Mouse (Mus musculus) adrenal gland (tissue): ENCODE data around the gene Gm45844.
"Not testable (repeated sequence)": the region's sequence is repeated elsewhere in the genome, so short reads cannot be mapped to it uniquely, and the experiment has no call there.

Source experiments
- intact Hi-C: fragments of 180-260 bp; cut with DNase I; formaldehyde crosslinking; loops from one replicate; pipeline ENCODE4 v1.15.1; 2025
- long read RNA-seq, 2 experiments: library from polyadenylated mRNA; unstranded; transcript quantifications; one replicate each; pipeline ENCODE4 v2.0.0; 2020; ENCODE audit warnings: borderline replicate concordance in 1 of 2; ENCODE audit not compliant: insufficient replicate concordance in 1 of 2
- microRNA-seq, 2 experiments: library from miRNA; unstranded; fragments of <30 nt; microRNA quantifications; one replicate each; pipeline ENCODE4; 2019

The Gm45844 gene
- long read RNA-seq, experiment 1, result 0 reads
- long read RNA-seq, experiment 2, partial matches to known transcripts, result 0 of 6 reads
- long read RNA-seq, experiment 2, other reads (novel, unspliced or antisense), result 6 of 6 reads

GRCm38 (mm10) chr7:7277966-7278567, at the start of gene Gm45844:
TSS of gene Gm45844 (minus strand) at chr7:7278289.
- intact Hi-C loops, result not testable (repeated sequence)

- intact Hi-C loops, result no loop called here
Measured at GRCm38 (mm10) chr7:7295595-7295994, 17.5 kb upstream of the Gm45844 start.

- intact Hi-C loops, result loop anchor here (10.0 kb wide), 1 partner anchor 147 kb away; the partner anchor contains the start of gene Zfp773
Measured at GRCm38 (mm10) chr7:7281383-7281782, 3.3 kb upstream of the Gm45844 start.

- intact Hi-C loops, result not testable (repeated sequence)
Measured at GRCm38 (mm10) chr7:7277556-7277955, 533 bp downstream of the Gm45844 start.

GRCm38 (mm10) chr7:7247228-7247627, 30.9 kb downstream of the Gm45844 start, which contains the start of gene Vmn2r29:
TSS of gene Vmn2r29 (minus strand) at chr7:7247328.
- intact Hi-C loops, result not testable (repeated sequence)

- intact Hi-C loops, result not testable (repeated sequence)
Measured at GRCm38 (mm10) chr7:7209313-7210151, 68.6 kb downstream of the Gm45844 start, which contains the start of gene Zfp772. TSS of gene Zfp772 (minus strand) at chr7:7209998.

- intact Hi-C loops, result no loop called here
Measured at GRCm38 (mm10) chr7:7188191-7188942, 89.7 kb downstream of the Gm45844 start.

- intact Hi-C loops, result loop anchor here (2.0 kb wide), 1 partner anchor 17 kb away; the partner anchor contains the start of gene Zfp418
Measured at GRCm38 (mm10) chr7:7187417-7188190, 90.5 kb downstream of the Gm45844 start.

GRCm38 (mm10) chr7:7185897-7186296, 92.2 kb downstream of the Gm45844 start:
- intact Hi-C loops, result loop anchor here (2.0 kb wide), 1 partner anchor 15 kb away; the partner anchor contains the start of gene Zfp418

- intact Hi-C loops, result loop anchor here (2.0 kb wide), 1 partner anchor 15 kb away; no protein-coding TSS in a partner anchor
Measured at GRCm38 (mm10) chr7:7171227-7172147, 106.6 kb downstream of the Gm45844 start, which contains the start of gene Zfp418. TSS of gene Zfp418 (plus strand) at chr7:7171330.

Small RNA genes lying within 50 kb of the gene (microRNA-seq; reads per million reads assigned to microRNA genes)
- 3.0 to 3.9 reads per million in 2 experiments for gene Mir5620
